Mouse (Mus musculus) cerebellum, adult 11 months (tissue): ENCODE results near the gene Gm13290.
A peak's percentile ranks its signal among the peaks of the same experiment; 100 is the strongest.
"Not testable (repeated sequence)": the region's sequence is repeated elsewhere in the genome, so short reads cannot be mapped to it uniquely, and the experiment has no call there.

Experiments
- DNase-seq: peaks from one replicate; pipeline ENCODE4 v3.0.0; 2022

Gene Gm13290

DNA sequence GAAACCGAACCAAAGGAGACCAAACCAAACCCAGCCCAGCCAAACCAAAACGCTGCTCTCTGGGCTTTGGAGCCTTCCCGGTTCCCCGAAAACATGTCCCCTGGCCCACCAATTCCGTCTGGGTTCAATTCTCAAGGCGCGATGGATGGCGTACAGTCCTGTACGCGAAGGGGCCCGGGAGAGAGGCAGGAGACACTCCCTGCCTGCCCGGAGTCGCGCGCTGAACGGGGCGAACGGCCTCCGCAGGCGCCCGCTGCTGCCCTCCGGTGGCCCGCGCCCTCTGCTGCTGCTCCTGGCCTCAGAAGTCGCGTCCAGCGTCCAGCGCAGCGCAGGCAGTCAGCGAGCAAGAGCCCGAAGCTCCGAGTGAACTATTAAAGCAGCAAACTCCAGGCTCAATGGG, at the start of gene Gm13290:
Gene Gm13290, plus strand, starts transcription at position 301 of the 400 bp plus-strand sequence.
- not testable (repeated sequence) for DNase-seq

DNA sequence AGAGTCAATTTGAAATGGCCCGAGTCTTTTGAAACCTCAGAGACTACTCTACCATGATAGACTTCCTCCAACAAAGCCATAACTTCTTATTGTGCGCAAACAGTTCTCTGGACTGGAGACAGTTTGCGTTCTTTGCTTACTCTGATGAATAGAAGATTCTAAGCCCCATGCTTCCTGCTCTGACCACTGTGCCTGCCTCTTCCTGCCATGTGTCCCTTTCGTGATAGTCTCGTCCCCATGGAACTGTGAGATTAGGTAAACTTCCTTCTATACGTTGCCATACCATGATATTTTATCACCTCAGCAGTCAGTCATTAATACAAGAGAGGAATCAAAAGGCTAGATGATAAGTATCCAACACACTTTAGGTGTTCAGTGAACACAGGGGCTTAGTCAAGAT, 46.9 kb upstream of the Gm13290 start:
- DNase-seq: no peak

GRCm38 (mm10) chr4:88727324-88727723, 46.3 kb upstream of the Gm13290 start:
- DNase-seq: no peak

GRCm38 (mm10) chr4:88738480-88738879, 35.2 kb upstream of the Gm13290 start:
- no peak for DNase-seq

DNA sequence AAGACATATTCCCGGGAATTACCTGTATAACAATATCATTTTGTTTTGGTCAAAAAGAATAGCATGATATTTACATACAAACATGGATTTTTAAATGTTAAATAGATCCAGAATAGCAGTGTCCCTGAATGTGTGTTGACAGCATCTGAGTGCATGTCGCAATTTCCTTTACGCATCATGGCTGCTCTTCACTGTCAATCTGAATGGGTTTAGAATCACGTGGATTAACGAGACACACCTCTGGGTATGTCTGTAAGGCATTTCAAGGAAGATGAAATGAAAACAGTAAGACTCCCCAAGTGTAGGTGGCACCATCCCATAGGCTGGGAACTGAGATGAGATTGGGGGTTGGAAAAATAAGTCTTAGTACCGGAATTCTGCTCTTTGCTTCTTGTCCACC, 34.6 kb upstream of the Gm13290 start:
- no peak for DNase-seq

DNA sequence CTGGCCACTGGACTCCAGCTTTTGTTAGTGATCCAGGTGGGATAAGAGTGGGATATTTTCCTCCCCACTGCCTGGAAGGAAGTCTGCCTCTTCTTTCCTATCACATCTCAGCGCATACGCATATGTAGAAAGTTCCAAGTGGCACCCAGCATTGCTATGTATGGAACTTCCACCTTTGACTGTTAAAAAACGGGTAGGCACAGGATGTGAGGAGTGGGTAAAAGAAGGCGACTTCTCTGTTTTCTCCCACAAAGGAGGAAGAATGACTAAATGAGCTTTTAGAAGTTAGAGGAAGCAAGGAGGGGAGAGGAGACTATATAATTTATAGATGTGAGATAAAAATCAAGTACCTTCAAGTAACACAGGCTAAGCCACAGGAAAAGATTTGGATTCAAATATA, 32.2 kb upstream of the Gm13290 start:
- no peak for DNase-seq

- DNase-seq: no peak
Measured at GRCm38 (mm10) chr4:88742771-88743371, 30.8 kb upstream of the Gm13290 start.

- no peak for DNase-seq
Measured at GRCm38 (mm10) chr4:88744207-88744606, 29.4 kb upstream of the Gm13290 start.

DNA sequence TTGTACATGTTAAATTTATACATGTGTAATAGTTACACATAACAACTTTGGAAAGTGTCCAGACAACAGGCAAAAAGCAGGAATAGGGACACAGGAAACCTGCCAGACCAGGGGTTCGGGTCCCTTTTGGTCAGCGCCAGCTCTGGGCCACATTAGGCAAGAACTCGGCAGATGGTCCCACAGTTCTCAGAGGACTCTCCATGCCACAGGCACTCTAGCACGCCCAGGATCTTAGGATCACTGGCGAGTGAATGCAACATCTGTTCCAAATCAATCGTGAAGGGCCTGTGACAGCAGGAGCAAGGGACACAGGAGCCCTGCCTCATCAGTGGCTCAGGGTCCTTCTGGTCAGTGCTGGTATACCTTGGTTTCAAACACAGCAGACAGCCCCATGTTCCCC, 23.7 kb upstream of the Gm13290 start:
- DNase-seq: no peak

DNA sequence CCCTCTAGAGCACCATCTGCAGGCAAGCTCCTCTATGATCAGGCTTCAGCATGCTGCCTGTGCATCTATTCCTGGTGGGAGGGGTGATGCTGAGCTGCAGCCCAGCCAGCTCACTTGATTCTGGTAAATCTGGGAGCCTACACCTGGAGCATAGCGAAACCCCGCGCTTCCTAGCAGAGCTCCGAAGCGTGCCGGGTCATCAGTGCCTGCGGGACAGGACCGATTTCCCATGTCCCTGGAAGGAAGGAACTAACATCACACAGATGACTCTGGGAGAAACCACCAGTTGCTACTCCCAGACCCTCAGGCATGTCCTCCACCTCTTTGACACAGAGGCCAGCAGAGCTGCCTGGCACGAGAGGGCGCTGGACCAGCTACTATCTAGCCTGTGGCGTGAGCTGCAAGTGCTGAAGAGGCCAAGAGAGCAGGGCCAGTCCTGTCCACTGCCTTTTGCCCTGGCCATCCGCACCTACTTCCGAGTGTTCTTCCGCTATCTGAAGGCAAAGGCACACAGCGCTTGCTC, 18.8 kb upstream of the Gm13290 start, which contains the start of gene Gm13271:
Gene Gm13271, plus strand, starts transcription at position 51 of the 523 bp plus-strand sequence.
- DNase-seq: peak; percentile 82

GRCm38 (mm10) chr4:88756581-88757513, 16.8 kb upstream of the Gm13290 start:
- not testable (repeated sequence) for DNase-seq

DNA sequence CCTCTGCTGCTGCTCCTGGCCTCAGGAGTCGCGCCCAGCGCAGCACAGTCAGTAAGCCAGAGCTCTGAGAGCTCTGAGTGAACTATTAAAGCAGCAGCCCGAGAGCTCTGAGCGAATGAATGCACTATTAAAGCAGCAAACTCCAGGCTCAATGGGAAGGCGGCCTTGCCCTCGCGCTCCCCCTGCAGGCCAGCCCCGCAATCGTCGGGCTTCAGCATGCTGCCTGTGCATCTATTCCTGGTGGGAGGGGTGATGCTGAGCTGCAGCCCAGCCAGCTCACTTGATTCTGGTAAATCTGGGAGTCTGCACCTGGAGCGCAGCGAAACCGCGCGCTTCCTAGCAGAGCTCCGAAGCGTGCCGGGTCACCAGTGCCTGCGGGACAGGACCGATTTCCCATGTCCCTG, 16.0 kb upstream of the Gm13290 start:
- peak; percentile 93 for DNase-seq

- DNase-seq: peak; percentile 33
Measured at GRCm38 (mm10) chr4:88758751-88759150, 14.9 kb upstream of the Gm13290 start.

- DNase-seq: peak; percentile 60
Measured at GRCm38 (mm10) chr4:88759610-88760268, 13.9 kb upstream of the Gm13290 start, which contains the start of gene Gm13283. Gm13283 (plus strand) TSS chr4:88760119.

DNA sequence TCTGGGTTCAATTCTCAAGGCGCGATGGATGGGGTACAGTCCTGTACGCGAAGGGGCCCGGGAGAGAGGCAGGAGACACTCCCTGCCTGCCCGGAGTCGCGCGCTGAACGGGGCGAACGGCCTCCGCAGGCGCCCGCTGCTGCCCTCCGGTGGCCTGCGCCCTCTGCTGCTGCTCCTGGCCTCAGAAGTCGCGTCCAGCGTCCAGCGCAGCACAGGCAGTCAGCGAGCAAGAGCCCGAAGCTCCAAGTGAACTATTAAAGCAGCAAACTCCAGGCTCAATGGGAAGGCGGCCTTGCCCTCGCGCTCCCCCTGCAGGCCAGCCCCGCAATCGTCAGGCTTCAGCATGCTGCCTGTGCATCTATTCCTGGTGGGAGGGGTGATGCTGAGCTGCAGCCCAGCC, 13.2 kb upstream of the Gm13290 start:
- DNase-seq: peak; percentile 66

DNA sequence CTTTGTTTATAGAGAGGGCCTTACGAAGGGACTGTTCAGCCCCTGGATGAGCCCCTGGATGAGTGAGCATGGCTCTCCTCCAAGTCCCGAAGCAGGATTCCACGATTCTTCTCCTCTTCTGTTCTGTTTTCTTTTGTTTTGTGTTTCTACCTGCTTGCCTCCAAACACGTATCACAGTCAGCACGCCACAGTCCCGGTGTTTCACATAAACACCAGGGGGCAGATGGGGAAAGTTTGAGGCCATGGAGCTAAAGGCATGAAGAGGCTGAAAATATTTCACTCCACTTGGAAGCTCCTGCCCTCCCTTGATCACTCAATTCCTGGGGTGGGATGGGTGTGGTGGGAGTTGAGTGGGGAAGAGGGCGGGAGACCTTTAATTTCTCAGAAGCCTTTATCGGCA, 11.9 kb upstream of the Gm13290 start:
- peak; percentile 78 for DNase-seq

- DNase-seq: not testable (repeated sequence)
Measured at GRCm38 (mm10) chr4:88762341-88762740, 11.3 kb upstream of the Gm13290 start.

- DNase-seq: peak; percentile 42
Measured at GRCm38 (mm10) chr4:88763384-88764018, 10.1 kb upstream of the Gm13290 start.

DNA sequence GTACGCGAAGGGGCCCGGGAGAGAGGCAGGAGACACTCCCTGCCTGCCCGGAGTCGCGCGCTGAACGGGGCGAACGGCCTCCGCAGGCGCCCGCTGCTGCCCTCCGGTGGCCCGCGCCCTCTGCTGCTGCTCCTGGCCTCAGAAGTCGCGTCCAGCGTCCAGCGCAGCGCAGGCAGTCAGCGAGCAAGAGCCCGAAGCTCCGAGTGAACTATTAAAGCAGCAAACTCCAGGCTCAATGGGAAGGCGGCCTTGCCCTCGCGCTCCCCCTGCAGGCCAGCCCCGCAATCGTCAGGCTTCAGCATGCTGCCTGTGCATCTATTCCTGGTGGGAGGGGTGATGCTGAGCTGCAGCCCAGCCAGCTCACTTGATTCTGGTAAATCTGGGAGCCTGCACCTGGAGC, 3.0 kb downstream of the Gm13290 start, which contains the start of gene Gm13289:
Gene Gm13289, plus strand, starts transcription at position 301 of the 400 bp plus-strand sequence.
- DNase-seq: not testable (repeated sequence)

DNA sequence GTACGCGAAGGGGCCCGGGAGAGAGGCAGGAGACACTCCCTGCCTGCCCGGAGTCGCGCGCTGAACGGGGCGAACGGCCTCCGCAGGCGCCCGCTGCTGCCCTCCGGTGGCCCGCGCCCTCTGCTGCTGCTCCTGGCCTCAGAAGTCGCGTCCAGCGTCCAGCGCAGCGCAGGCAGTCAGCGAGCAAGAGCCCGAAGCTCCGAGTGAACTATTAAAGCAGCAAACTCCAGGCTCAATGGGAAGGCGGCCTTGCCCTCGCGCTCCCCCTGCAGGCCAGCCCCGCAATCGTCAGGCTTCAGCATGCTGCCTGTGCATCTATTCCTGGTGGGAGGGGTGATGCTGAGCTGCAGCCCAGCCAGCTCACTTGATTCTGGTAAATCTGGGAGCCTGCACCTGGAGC, 5.9 kb downstream of the Gm13290 start, which contains the start of gene Gm13272:
Gene Gm13272, plus strand, starts transcription at position 301 of the 400 bp plus-strand sequence.
- not testable (repeated sequence) for DNase-seq

GRCm38 (mm10) chr4:88780320-88780719, 6.7 kb downstream of the Gm13290 start:
- not testable (repeated sequence) for DNase-seq

DNA sequence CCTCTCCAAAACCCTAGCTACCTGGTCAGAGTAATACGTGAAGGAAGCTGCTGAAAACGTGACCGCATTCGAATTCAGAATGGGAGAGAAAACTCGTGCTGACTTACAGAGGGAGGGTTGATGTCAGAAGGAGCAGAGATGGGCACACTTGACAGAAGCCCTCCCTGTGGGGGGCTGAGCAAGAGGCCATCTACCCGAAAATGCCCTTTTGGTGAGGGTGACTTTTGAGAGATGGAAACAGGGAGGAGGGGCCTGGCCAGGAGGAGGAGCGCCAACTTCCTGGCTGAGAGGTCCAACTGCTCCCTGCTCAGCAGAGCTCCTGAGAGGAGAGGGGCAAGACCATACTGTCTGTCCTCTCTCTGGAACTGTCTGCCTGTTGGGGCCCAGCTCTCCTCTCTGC, 8.2 kb downstream of the Gm13290 start, which contains the start of gene Ifnz:
Gene Ifnz, plus strand, starts transcription at position 301 of the 400 bp plus-strand sequence.
- DNase-seq: not testable (repeated sequence)
